ENCODE assay signal across 26 mouse cellular contexts in genomic region chr10:122539655-122540054, GRCm38 (mm10).
DNase-seq lines count a peak whose midpoint lies in the region; ATAC-seq and TF ChIP-seq lines count a peak whose summit lies in the region.
"Had no signal": no experiment of that assay in that cellular context is flagged by ENCODE, and none has a peak within 500 bp of the region (broad histone marks: within the 10 kb centered on the region; RNA-seq: fewer than 3 reads in every experiment).

No protein-coding gene starts in this region.

- H3K9me3 ChIP-seq in intestine, embryonic 15.5 days, result 0 out of 2 replicates have a peak, but pooled peaks cover 3% of the 10 kb centered on the region
- H3K9me3 ChIP-seq: heart, embryonic 13.5 days; hindbrain, embryonic 12.5 days; neural tube, embryonic 15.5 days had no signal

- H3K4me2 ChIP-seq in intestine, embryonic 15.5 days (replicated peaks), result no peak overlapping the region
- H3K4me2 ChIP-seq: heart, embryonic 13.5 days; hindbrain, embryonic 12.5 days; limb, embryonic 13.5 days; neural tube, embryonic 15.5 days had no signal

- no peaks in the 10 kb centered on the region for H3K4me1 ChIP-seq in intestine, embryonic 15.5 days (replicated peaks)
- H3K4me1 ChIP-seq: hindbrain, embryonic 12.5 days; neural tube, embryonic 15.5 days had no signal

- H3K27me3 ChIP-seq in C2C12 (ENCODE audit: control insufficient read depth, insufficient read depth, insufficient read length), result no peaks in the 10 kb centered on the region
- H3K27me3 ChIP-seq in intestine, embryonic 15.5 days (replicated peaks), result no peaks in the 10 kb centered on the region
- H3K27me3 ChIP-seq: heart, embryonic 13.5 days; hindbrain, embryonic 12.5 days; limb, embryonic 13.5 days; neural tube, embryonic 15.5 days had no signal

- no peaks in the 10 kb centered on the region for H3K36me3 ChIP-seq in C2C12 (ENCODE audit: control insufficient read depth, insufficient read depth)
- H3K36me3 ChIP-seq in intestine, embryonic 15.5 days, result no peaks in the 10 kb centered on the region
- H3K36me3 ChIP-seq: heart, embryonic 13.5 days; hindbrain, embryonic 12.5 days; limb, embryonic 13.5 days; neural tube, embryonic 15.5 days had no signal

- H3K27ac ChIP-seq in intestine, embryonic 15.5 days, result no peak overlapping the region
- H3K27ac ChIP-seq: heart, embryonic 13.5 days; hindbrain, embryonic 12.5 days; layer of hippocampus, adult 2 months; limb, embryonic 13.5 days; liver, embryonic 14.5 days; macrophage; neural tube, embryonic 15.5 days had no signal

- 46% methylated on average over 7 of the region's 7 CpGs for WGBS in intestine, embryonic 15.5 days

- no peaks in the 10 kb centered on the region for H3K79me2 ChIP-seq in C2C12 (ENCODE audit: control insufficient read depth, insufficient read depth)

- H3ac ChIP-seq in C2C12 (ENCODE audit: control insufficient read depth, insufficient read length, low read depth), result no peak overlapping the region

- H3K4me3 ChIP-seq in C2C12 (ENCODE audit: insufficient read depth, poor library complexity, severe bottlenecking), result no peak overlapping the region
- no peak overlapping the region for H3K4me3 ChIP-seq in intestine, embryonic 15.5 days (replicated peaks)
- H3K4me3 ChIP-seq: heart, embryonic 13.5 days; hindbrain, embryonic 12.5 days; layer of hippocampus, adult 2 months; limb, embryonic 13.5 days; neural tube, embryonic 15.5 days had no signal

- ATAC-seq in intestine, embryonic 15.5 days, result peak; percentile 81; the same call in 1 of the 2 replicates
- ATAC-seq: forebrain, embryonic 16.5 days had no signal

- DNase-seq in kidney, adult 9 months, result peak; percentile 73
- peak; percentile 45 for DNase-seq in kidney, postnatal 14 days
- DNase-seq in left cerebral cortex, postnatal 4 days, result no peak
- DNase-seq in left cerebral cortex, adult 18-20 months (ENCODE audit: low spot score in 2 of 2), result no peak
- DNase-seq in layer of hippocampus, postnatal 14 days (ENCODE audit: low spot score in 2 of 2), result no peak
- DNase-seq: adrenal gland, adult 2 months; B cell, adult 2 months; cerebellum, adult 18-20 months; cerebellum, postnatal 14 days; gastrocnemius, postnatal 10 days; heart, adult 11 months; heart, postnatal 14 days; layer of hippocampus, postnatal 36 days; right cerebral cortex, adult 18-20 months; right cerebral cortex, postnatal 4 days; thymus, postnatal 14 days had no signal

- no peaks in the 10 kb centered on the region for H3K79me3 ChIP-seq in C2C12 (ENCODE audit: low read depth)

- no peak for TF ChIP-seq CTCF in C2C12 (IDR thresholded peaks at IDR 0.05; ENCODE audit: control insufficient read depth, insufficient read depth, insufficient read length)

- no peak overlapping the region for H3K9ac ChIP-seq in intestine, embryonic 15.5 days
- H3K9ac ChIP-seq: heart, embryonic 13.5 days; hindbrain, embryonic 12.5 days; limb, embryonic 13.5 days; liver, embryonic 14.5 days; neural tube, embryonic 15.5 days had no signal

- intact Hi-C loops in left cerebral cortex, postnatal 4 days (cut with DNase I), result no loop called here

TF ChIP-seq in C2C12, 6 proteins besides CTCF, POLR2A, EP300 and RAD21:
- TF ChIP-seq FOSL1 (IDR thresholded peaks at IDR 0.05; ENCODE audit: insufficient read depth, low read length, poor library complexity, severe bottlenecking), result no peak
- TF ChIP-seq USF1 (IDR thresholded peaks at IDR 0.05; ENCODE audit: low read depth), result peak; percentile 25

Comparison
In these comparisons a context has a peak if more than half of its experiments do, and no peak if none do; other contexts are left out.
1. DNase-seq: peak in kidney, adult 9 months (single experiment) and kidney, postnatal 14 days (single experiment); none in left cerebral cortex, postnatal 4 days (single experiment), left cerebral cortex, adult 18-20 months (0 of 2) and layer of hippocampus, postnatal 14 days (0 of 2).